ENCODE assay signal across 8 mouse cellular contexts in the genomic region with DNA sequence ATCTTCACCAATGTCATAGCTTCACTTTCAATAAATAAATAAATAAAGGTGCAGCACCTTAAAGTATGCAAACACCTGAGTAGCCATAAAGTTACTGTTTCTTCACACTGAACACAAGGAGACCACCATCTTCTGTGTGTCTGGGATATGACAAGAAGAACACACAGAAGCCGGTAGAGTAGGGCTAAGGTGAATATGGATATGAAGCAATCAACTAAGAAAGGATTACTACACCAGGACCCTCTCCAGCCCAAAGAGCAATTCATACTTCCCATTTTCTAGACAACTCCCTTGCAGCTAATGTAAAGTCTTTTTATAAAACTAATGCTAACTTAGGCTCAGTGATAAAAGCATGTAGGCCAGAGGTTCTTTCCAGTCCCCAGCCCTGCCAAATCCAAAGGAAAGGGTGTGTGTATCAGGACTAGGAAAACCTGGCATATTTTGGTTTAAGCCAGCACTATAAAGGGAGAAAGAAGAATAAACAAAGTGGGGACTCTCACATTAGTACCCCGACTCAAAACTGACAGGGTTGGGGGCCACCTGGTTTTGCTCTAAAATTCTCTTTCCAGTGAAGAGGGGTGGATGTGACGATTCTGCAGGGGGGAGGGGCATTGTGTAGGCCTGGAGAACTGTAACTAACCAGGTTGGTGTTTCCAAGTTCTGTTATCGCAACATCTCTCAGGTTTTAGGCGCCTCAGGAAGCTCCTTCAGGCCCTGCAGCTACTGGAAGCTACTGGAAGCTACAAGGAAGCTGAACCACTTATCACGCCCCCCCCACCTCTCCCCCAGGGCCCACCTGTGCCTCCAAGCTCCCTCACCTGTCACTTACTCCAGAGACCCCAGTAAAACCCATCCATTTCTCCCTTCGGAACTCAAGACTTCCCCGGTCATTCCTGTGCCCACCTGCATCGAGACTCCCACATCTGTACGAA. TPM values are rescaled to one million over a fixed set of nuclear protein-coding genes. Genes with fewer than 3 reads are reported as not detected.
DNase-seq lines count a peak whose midpoint lies in the region; ATAC-seq and TF ChIP-seq lines count a peak whose summit lies in the region.

No protein-coding gene starts in this region.

- H3K4me2 ChIP-seq in heart, embryonic 11.5 days: peak overlapping the region; percentile 80

- peaks cover 12% of the 10 kb centered on the region for H3K4me1 ChIP-seq in heart, embryonic 11.5 days (ENCODE audit: control insufficient read depth, insufficient read depth, low read length)
- H3K4me1 ChIP-seq in thymus, adult 2 months (replicated peaks; ENCODE audit: control insufficient read depth, insufficient read depth, low read length): peaks cover 6% of the 10 kb centered on the region

- no peak for TF ChIP-seq POLR2A in thymus, adult 2 months (IDR thresholded peaks at IDR 0.05; ENCODE audit: control insufficient read depth, extremely low read depth, insufficient read depth, low read length, poor library complexity)

- WGBS in heart, embryonic 11.5 days (ENCODE audit: insufficient replicate concordance): 50% methylated on average over 10 of the region's 10 CpGs
- WGBS in thymus, adult 2 months: 60% methylated on average over 10 of the region's 10 CpGs

- TF ChIP-seq CTCF in thymus, adult 2 months (IDR thresholded peaks at IDR 0.05; ENCODE audit: borderline replicate concordance, control insufficient read depth, extremely low read depth, insufficient read depth, low read length, poor library complexity): no peak

- H3K9me3 ChIP-seq in heart, embryonic 11.5 days (replicated peaks; ENCODE audit: control insufficient read depth, low read length): no peaks in the 10 kb centered on the region

- no peaks in the 10 kb centered on the region for H3K36me3 ChIP-seq in heart, embryonic 11.5 days (ENCODE audit: control insufficient read depth, insufficient read depth, low read length)
- H3K36me3 ChIP-seq in thymus, adult 2 months (ENCODE audit: control insufficient read depth, insufficient read depth, low read length): peaks cover 9% of the 10 kb centered on the region

- peak overlapping the region; percentile 91 for H3K9ac ChIP-seq in heart, embryonic 11.5 days (ENCODE audit: low read depth, low read length)

- peak; percentile 17 for DNase-seq in adrenal gland, postnatal 14 days
- no peak for DNase-seq in adrenal gland, postnatal 4 days (ENCODE audit: low spot score in 2 of 2)
- DNase-seq in c-Kit-positive CD71-positive TER-119-positive erythroid progenitor cells, embryonic 14.5 days (ENCODE audit: low spot score): peak; percentile 53
- peak; percentile 10 for DNase-seq in kidney, postnatal 14 days
- peak; percentile 28 for DNase-seq in thymus, adult 2 months
- no peak for DNase-seq in gastrocnemius, adult 8-10 months (ENCODE audit: low spot score in 2 of 2)

- H3K27ac ChIP-seq in heart, embryonic 11.5 days (ENCODE audit: low read depth, low read length): peak overlapping the region; percentile 82; the same call in 1 of the 2 replicates
- H3K27ac ChIP-seq in thymus, adult 2 months (ENCODE audit: control insufficient read depth, insufficient read depth, low read length): peak overlapping the region; percentile 20; the same call in 1 of the 2 replicates

- no peaks in the 10 kb centered on the region for H3K27me3 ChIP-seq in heart, embryonic 11.5 days (ENCODE audit: control insufficient read depth, insufficient read depth, low read length)
- no peaks in the 10 kb centered on the region for H3K27me3 ChIP-seq in thymus, adult 2 months (ENCODE audit: control insufficient read depth, insufficient read depth, low read length)

- H3K4me3 ChIP-seq in heart, embryonic 11.5 days (ENCODE audit: low read depth, low read length): peak overlapping the region; percentile 83
- H3K4me3 ChIP-seq in thymus, adult 2 months (ENCODE audit: control insufficient read depth, insufficient read depth, low read length): peak overlapping the region; percentile 85

- ATAC-seq in heart, embryonic 11.5 days (replicated peaks; ENCODE audit: insufficient number of reproducible peaks, low FRiP score, low TSS enrichment): no peak; the same call in 1 of the 2 replicates
- ATAC-seq in megakaryocyte, adult 5-6 weeks (ENCODE audit: poor library complexity, severe bottlenecking): peak; percentile 31; the same call in 1 of the 2 replicates

RNA-seq across cellular contexts. Expression of gene Abcc5, which starts 1.2 kb away (rescaled TPM):
- 48.2 and 50.7 TPM in 2 replicates for total RNA-seq in adrenal gland, postnatal 14 days (2021)
- 10 to 100 TPM; 73.7 to 75.5 TPM for total RNA-seq in adrenal gland, postnatal 4 days (2021)
- polyA plus RNA-seq in heart, embryonic 11.5 days (2014; fragmentation: Nextera tagmentation; extraction: Ambion mirVana): 54.6 and 66.1 TPM in 2 replicates
- 22.8 and 27.4 TPM in 2 replicates for total RNA-seq in megakaryocyte, adult 5-6 weeks (2015)
- 28.2 and 38.9 TPM in 2 replicates for total RNA-seq in megakaryocyte, adult 5-6 weeks (2017)
- polyA plus RNA-seq in thymus, adult 2 months (2012; rRNA removed): 244 and 275 TPM in 2 replicates
- 10 to 100 TPM; 54.1 to 72.5 (median 64.8) TPM for total RNA-seq in gastrocnemius, adult 8-10 months (2022)

Comparison
In these comparisons a context has a peak if more than half of its experiments do, and no peak if none do; other contexts are left out.
1. DNase-seq: peak in adrenal gland, postnatal 14 days (single experiment), c-Kit-positive CD71-positive TER-119-positive erythroid progenitor cells, embryonic 14.5 days (single experiment), kidney, postnatal 14 days (single experiment) and thymus, adult 2 months (single experiment); none in adrenal gland, postnatal 4 days (0 of 2) and gastrocnemius, adult 8-10 months (0 of 2).